Mouse (Mus musculus) CH12.LX (cell line): Measurements from ENCODE around the gene Rsu1. TPM values are rescaled to one million over a fixed set of nuclear protein-coding genes. Genes with fewer than 3 reads are reported as not detected.

Experiments used
- DNase-seq: peaks from one replicate; pipeline ENCODE4 v3.0.0-alpha.2; 2013; ENCODE audit errors: extremely low read depth
- H3K27ac ChIP-seq: 2 replicates; pipeline ENCODE4 v1.5.1; 2012; ENCODE audit warnings: low read depth, mild to moderate bottlenecking, control low read depth, moderate library complexity; ENCODE audit not compliant: insufficient read depth
- H3K27me3 ChIP-seq: replicated peaks from 2 replicates; pipeline ENCODE3; 2012; ENCODE audit warnings: inconsistent platforms
- H3K36me3 ChIP-seq, 2 experiments: replicated peaks in 1 of 2; 2 replicates each; pipeline versions ENCODE3 to v1.6.1; 2012; ENCODE audit warnings: inconsistent platforms in 1 of 2, low read length in 1 of 2, mild to moderate bottlenecking in 1 of 2, mixed read lengths in 1 of 2, moderate library complexity in 1 of 2; ENCODE audit not compliant: control insufficient read depth in 1 of 2, insufficient read depth in 1 of 2
- H3K4me1 ChIP-seq, 2 experiments: 2 replicates each; pipeline ENCODE4 v1.6.1; 2012; ENCODE audit warnings: inconsistent platforms in 1 of 2, moderate library complexity in 1 of 2; ENCODE audit not compliant: insufficient read depth in 2 of 2, control insufficient read depth in 1 of 2
- H3K4me2 ChIP-seq: 2 replicates; pipeline ENCODE4 v1.6.1; 2012; ENCODE audit warnings: low read depth, mild to moderate bottlenecking, control low read depth; ENCODE audit not compliant: poor library complexity, insufficient read depth, severe bottlenecking
- H3K4me3 ChIP-seq, 3 experiments: fragments of 150-350 bp in 1 of 3; sonication (generic) in 1 of 3; replicated peaks in 1 of 3; 2 replicates each; pipeline versions ENCODE3 to v1.5.1; 2011 to 2012; ENCODE audit warnings: low read depth in 2 of 3, low read length in 2 of 3, mild to moderate bottlenecking in 2 of 3, moderate library complexity in 2 of 3, control low read depth in 1 of 3, improper control_type of control experiment in 1 of 3, inconsistent platforms in 1 of 3, mixed read lengths in 1 of 3; ENCODE audit not compliant: poor library complexity in 1 of 3
- H3K79me2 ChIP-seq: replicated peaks from 2 replicates; pipeline ENCODE4 v1.6.1; 2012; ENCODE audit warnings: mild to moderate bottlenecking, moderate library complexity; ENCODE audit not compliant: control insufficient read depth, poor library complexity, insufficient read depth, severe bottlenecking; ENCODE audit errors: extremely low read depth
- H3K9ac ChIP-seq: 2 replicates; pipeline ENCODE4 v1.6.1; 2012; ENCODE audit warnings: low read depth, mild to moderate bottlenecking, control low read depth, moderate library complexity; ENCODE audit not compliant: insufficient read depth
- H3K9me3 ChIP-seq: replicated peaks from 2 replicates; pipeline ENCODE3; 2012; ENCODE audit warnings: low read length, inconsistent platforms, mixed read lengths
- BHLHE40 ChIP-seq: IDR thresholded peaks from 2 replicates; pipeline ENCODE4 v1.6.1; 2011; ENCODE audit warnings: mild to moderate bottlenecking, low read depth, low read length, improper control_type of control experiment
- CHD1 ChIP-seq: IDR thresholded peaks from 2 replicates; pipeline ENCODE4 v1.6.1; 2012; ENCODE audit warnings: low read depth, low read length, improper control_type of control experiment, inconsistent platforms
- CTCF ChIP-seq, 2 experiments: IDR thresholded peaks in 1 of 2; conservative IDR thresholded peaks in 1 of 2; 2 replicates each; pipeline ENCODE4 v1.5.1; 2011 to 2012; ENCODE audit warnings: low read depth in 2 of 2, low read length in 2 of 2, improper control_type of control experiment in 1 of 2, inconsistent platforms in 1 of 2, mild to moderate bottlenecking in 1 of 2, moderate library complexity in 1 of 2
- EP300 ChIP-seq: IDR thresholded peaks from 2 replicates; pipeline ENCODE4 v1.6.1; 2011; ENCODE audit warnings: low read length, improper control_type of control experiment
- ETS1 ChIP-seq: conservative IDR thresholded peaks from 2 replicates; pipeline ENCODE4 v1.6.1; 2012; ENCODE audit warnings: low read depth, mild to moderate bottlenecking, inconsistent platforms, low read length, improper control_type of control experiment, moderate library complexity
- GABPA ChIP-seq: IDR thresholded peaks from 2 replicates; pipeline ENCODE4 v1.6.1; 2012; ENCODE audit warnings: low read depth, low read length, improper control_type of control experiment, inconsistent platforms; ENCODE audit not compliant: insufficient replicate concordance
- MAFK ChIP-seq: IDR thresholded peaks from 2 replicates; pipeline ENCODE4 v1.6.1; 2011; ENCODE audit warnings: low read length, improper control_type of control experiment; ENCODE audit not compliant: insufficient replicate concordance
- MAX ChIP-seq: IDR thresholded peaks from 2 replicates; pipeline ENCODE4 v1.6.1; 2011; ENCODE audit warnings: low read length, improper control_type of control experiment
- MYC ChIP-seq: IDR thresholded peaks from 2 replicates; pipeline ENCODE4 v1.6.1; 2011; ENCODE audit warnings: low read depth, mild to moderate bottlenecking, improper control_type of control experiment, low read length
- SIN3A ChIP-seq: IDR thresholded peaks from 2 replicates; pipeline ENCODE4 v1.6.1; 2012; ENCODE audit warnings: low read length, improper control_type of control experiment, inconsistent platforms
- TBP ChIP-seq: conservative IDR thresholded peaks from 2 replicates; pipeline ENCODE4 v1.6.1; 2011; ENCODE audit warnings: low read depth, low read length, improper control_type of control experiment
- ZC3H11A ChIP-seq: IDR thresholded peaks from 2 replicates; pipeline ENCODE4 v1.6.1; 2012; ENCODE audit warnings: low read depth, mild to moderate bottlenecking, inconsistent platforms, low read length, improper control_type of control experiment
- ZMIZ1 ChIP-seq: IDR thresholded peaks from 2 replicates; pipeline ENCODE4 v1.6.1; 2012; ENCODE audit warnings: low read depth, mild to moderate bottlenecking, inconsistent platforms, low read length, improper control_type of control experiment
- ZNF384 ChIP-seq: IDR thresholded peaks from 2 replicates; pipeline ENCODE4 v1.6.1; 2012; ENCODE audit warnings: low read depth, low read length, improper control_type of control experiment, inconsistent platforms
- dilution Hi-C: fragments of 300-500 bp; cut with MboI; formaldehyde crosslinking; loops from 2 replicates; pipeline ENCODE4 v1.14.3; 2020; ENCODE audit warnings: low sequenced_read_pairs; ENCODE audit not compliant: extremely low pct_unique_long_range_greater_than_20kb, extremely low pct_ligation_motif_present
- in situ Hi-C: fragments of 300-500 bp; cut with MboI; formaldehyde crosslinking; loops from 3 replicates; pipeline ENCODE4 v1.14.3; 2019; ENCODE audit warnings: low sequenced_read_pairs, low pct_ligation_motif_present, low pct_unique_long_range_greater_than_20kb, mixed read lengths
- polyA plus RNA-seq: library from polyadenylated mRNA; unstranded; fragments of >175 nt; gene quantifications from 2 replicates; pipeline ENCODE4 v1.2.1, GENCODE M21; 2012; ENCODE audit warnings: low read depth; ENCODE audit not compliant: insufficient read length
- total RNA-seq, 2 experiments: library from RNA; depleted of rRNA; stranded (reverse); fragments of 300-350 nt in 1 of 2; fragments of >200 nt in 1 of 2; gene quantifications; 2 replicates each; pipeline ENCODE4 v1.2.3; 2012 to 2014

Rsu1 gene
- total and polyA plus RNA-seq, 3 experiments = 29.5 to 108 (median 86.4) TPM

- Histone ChIP-seq H3K9me3 (no peaks in the 10 kb centered on the region), H3K4me1 (peaks cover 3 to 6% of the 10 kb centered on the region in 2 experiments; a peak in 1 of 4 replicates), H3K27me3 (no peaks in the 10 kb centered on the region), H3K9ac (no peak overlapping the region), H3K4me2 (no peak overlapping the region), H3K4me3 (no peak overlapping the region), H3K79me2 (no peaks in the 10 kb centered on the region), H3K36me3 (no peaks in the 10 kb centered on the region)
- no peak for DNase-seq
- TF ChIP-seq MAFK = no peak
- TF ChIP-seq SIN3A = no peak
- TF ChIP-seq GABPA = no peak
- TF ChIP-seq ZMIZ1 = no peak
- TF ChIP-seq ZNF384 = peak; percentile 77
- TF ChIP-seq ETS1 = no peak; the same call in 1 of the 2 replicates
- TF ChIP-seq ZC3H11A = no peak
- TF ChIP-seq, all 38 proteins: peak for 1
- dilution Hi-C loops (no loop called here), in situ Hi-C loops (no loop called here)
- H3K27ac ChIP-seq = no peak overlapping the region
These were observed 222.6 kb downstream of the Rsu1 start for GRCm38 (mm10) chr2:13048649-13049048.

DNA sequence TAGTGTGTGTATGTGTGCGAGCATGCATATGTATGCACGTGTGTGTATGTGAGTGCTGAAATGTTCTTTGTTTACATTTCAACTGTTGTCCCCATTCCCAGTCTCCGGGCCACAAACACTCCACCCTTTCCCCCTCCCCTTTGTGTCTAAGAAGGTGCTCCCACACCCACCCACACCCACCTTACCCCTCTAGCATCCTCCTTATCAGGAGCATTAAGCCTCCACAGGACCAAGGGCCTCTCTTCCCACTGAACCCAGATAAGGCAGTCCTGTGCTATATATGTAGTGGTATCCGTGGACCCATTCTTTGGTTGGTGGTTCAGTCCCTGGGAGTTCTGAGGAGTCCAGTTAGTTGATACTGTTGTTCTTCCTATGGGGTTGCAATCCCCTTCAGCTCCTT lies 226.7 kb downstream of the Rsu1 start:
- no peaks in the 10 kb centered on the region for H3K79me2 ChIP-seq
- H3K27ac ChIP-seq = no peak overlapping the region
- no peak overlapping the region for H3K9ac ChIP-seq
- no peaks in the 10 kb centered on the region for H3K9me3 ChIP-seq
- no peaks in the 10 kb centered on the region for H3K27me3 ChIP-seq
- H3K4me2 ChIP-seq = no peak overlapping the region
- in situ Hi-C loops (no loop called here), dilution Hi-C loops (no loop called here)
- peaks cover 3 to 19% of the 10 kb centered on the region in 2 experiments; a peak in 2 of 4 replicates for H3K4me1 ChIP-seq
- no peaks in the 10 kb centered on the region for H3K36me3 ChIP-seq
- DNase-seq = no peak
- no peak for TF ChIP-seq MYC
- no peak for TF ChIP-seq CTCF (conservative IDR thresholded peaks at IDR 0.05 in 1 of 2, IDR thresholded peaks at IDR 0.05 in 1 of 2; ENCODE audit: low read depth in 2 of 2, low read length in 2 of 2)
- no peak for TF ChIP-seq TBP
- no peak for TF ChIP-seq MAX
- TF ChIP-seq ZMIZ1 = no peak
- no peak for TF ChIP-seq GABPA
- no peak for TF ChIP-seq BHLHE40
- TF ChIP-seq ZNF384 = no peak
- no peak for TF ChIP-seq MAFK
- no peak for TF ChIP-seq EP300
- no peak for TF ChIP-seq CHD1
- H3K4me3 ChIP-seq = no peak overlapping the region
